Mouse (Mus musculus) limb, embryonic 11.5 days (tissue): ENCODE results near the gene Ipo7. TPM values are rescaled to one million over a fixed set of nuclear protein-coding genes. Genes with fewer than 3 reads are reported as not detected.

Experiments
- ATAC-seq: fragments of 200-750 bp; cut with Nextera tagmentation; 2 replicates; pipeline ENCODE4 v1.8.0; 2017; ENCODE audit warnings: low read depth; ENCODE audit not compliant: insufficient number of reproducible peaks, low FRiP score, low TSS enrichment
- DNase-seq: peaks from one replicate; pipeline ENCODE4 v3.0.0-alpha.2; 2015; ENCODE audit warnings: low spot score
- H3K27ac ChIP-seq: fragments of 300-500 bp; sonication (generic); replicated peaks from 2 replicates; pipeline ENCODE4 v1.5.1; 2014; ENCODE audit warnings: low read depth, mild to moderate bottlenecking, low read length
- H3K27me3 ChIP-seq: fragments of 300-500 bp; sonication (generic); 2 replicates; pipeline ENCODE4 v1.6.1; 2014; ENCODE audit warnings: mild to moderate bottlenecking, low read length, mixed read lengths; ENCODE audit not compliant: control insufficient read depth, insufficient read depth
- H3K36me3 ChIP-seq: fragments of 300-500 bp; sonication (generic); 2 replicates; pipeline ENCODE4 v1.6.1; 2014; ENCODE audit warnings: mild to moderate bottlenecking, low read length, moderate library complexity, mixed read lengths; ENCODE audit not compliant: control insufficient read depth, insufficient read depth
- H3K4me1 ChIP-seq: fragments of 300-500 bp; sonication (generic); 2 replicates; pipeline ENCODE4 v1.6.1; 2014; ENCODE audit warnings: low read length, mixed read lengths; ENCODE audit not compliant: control insufficient read depth, insufficient read depth
- H3K4me2 ChIP-seq: fragments of 300-500 bp; sonication (generic); 2 replicates; pipeline ENCODE4 v1.6.1; 2014; ENCODE audit warnings: low read depth, mild to moderate bottlenecking, moderate library complexity; ENCODE audit not compliant: severe bottlenecking
- H3K4me3 ChIP-seq: fragments of 300-500 bp; sonication (generic); 2 replicates; pipeline ENCODE4 v1.5.1; 2014; ENCODE audit warnings: low read depth, low read length
- H3K9ac ChIP-seq: fragments of 300-500 bp; sonication (generic); 2 replicates; pipeline ENCODE4 v1.6.1; 2014; ENCODE audit warnings: mild to moderate bottlenecking, low read length
- H3K9me3 ChIP-seq: fragments of 300-500 bp; sonication (generic); 2 replicates; pipeline ENCODE4 v1.6.1; 2016; ENCODE audit warnings: low read length; ENCODE audit not compliant: control insufficient read depth
- WGBS: fragments of 180-500 bp; shearing (Covaris S2); extraction: QIAGEN DNeasy Blood & Tissue Kit; methylation state at CpG from one replicate; pipeline ENCODE4 v1.1.7; 2014; 5-methylcytosine and 5-hydroxymethylcytosine counted together
- polyA plus RNA-seq: library from polyadenylated mRNA; unstranded; fragments of >200 nt; fragmentation: Nextera tagmentation; extraction: Ambion mirVana; gene quantifications from 2 replicates; pipeline ENCODE4 v1.2.1, GENCODE M21; 2014

The Ipo7 gene
- polyA plus RNA-seq, 1 experiment from 2014 or later: 19.8 TPM

GRCm38 (mm10) chr7:110008513-110008912, 9.6 kb upstream of the Ipo7 start:
- DNase-seq (no peak), ATAC-seq (no peak)
- Histone ChIP-seq H3K9me3 (no peaks in the 10 kb centered on the region), H3K4me3 (no peak overlapping the region), H3K36me3 (no peaks in the 10 kb centered on the region), H3K27me3 (no peaks in the 10 kb centered on the region), H3K9ac (no peak overlapping the region), H3K27ac (no peak overlapping the region), H3K4me2 (no peak overlapping the region), H3K4me1 (no peaks in the 10 kb centered on the region)
- WGBS: 94% methylated on average over 1 of the region's 1 CpGs

GRCm38 (mm10) chr7:110009084-110009483, 9.0 kb upstream of the Ipo7 start:
- WGBS: 92% methylated on average over 6 of the region's 6 CpGs
- no peak overlapping the region for H3K9ac ChIP-seq
- H3K4me1 ChIP-seq: no peaks in the 10 kb centered on the region
- DNase-seq (no peak), ATAC-seq (no peak)
- H3K27ac ChIP-seq: no peak overlapping the region
- no peaks in the 10 kb centered on the region for H3K27me3 ChIP-seq
- no peak overlapping the region for H3K4me2 ChIP-seq
- no peaks in the 10 kb centered on the region for H3K9me3 ChIP-seq
- H3K4me3 ChIP-seq: no peak overlapping the region
- no peaks in the 10 kb centered on the region for H3K36me3 ChIP-seq

GRCm38 (mm10) chr7:110011417-110011816, 6.7 kb upstream of the Ipo7 start:
- DNase-seq (no peak), ATAC-seq (no peak)
- H3K27ac ChIP-seq: no peak overlapping the region
- H3K36me3 ChIP-seq: no peaks in the 10 kb centered on the region
- no peaks in the 10 kb centered on the region for H3K4me1 ChIP-seq
- no peaks in the 10 kb centered on the region for H3K27me3 ChIP-seq
- no peaks in the 10 kb centered on the region for H3K9me3 ChIP-seq
- H3K4me2 ChIP-seq: no peak overlapping the region
- no peak overlapping the region for H3K4me3 ChIP-seq
- H3K9ac ChIP-seq: no peak overlapping the region
- WGBS: 52% methylated on average over 1 of the region's 1 CpGs

GRCm38 (mm10) chr7:110014272-110014671, 3.8 kb upstream of the Ipo7 start:
- Histone ChIP-seq H3K36me3 (no peaks in the 10 kb centered on the region), H3K4me3 (no peak overlapping the region), H3K9me3 (no peaks in the 10 kb centered on the region), H3K4me2 (no peak overlapping the region), H3K4me1 (0 out of 2 replicates have a peak, but pooled peaks cover 3% of the 10 kb centered on the region), H3K9ac (no peak overlapping the region), H3K27ac (no peak overlapping the region), H3K27me3 (no peaks in the 10 kb centered on the region)
- WGBS: 84% methylated on average over 5 of the region's 5 CpGs
- no peak for DNase-seq
- ATAC-seq: no peak

- WGBS: under 1% methylated on average over 41 of the region's 42 CpGs
- DNase-seq: no peak
- peak overlapping the region; percentile 79 for H3K4me2 ChIP-seq
- peak overlapping the region; percentile 98 for H3K9ac ChIP-seq
- H3K4me1 ChIP-seq: 0 out of 2 replicates have a peak, but pooled peaks cover 3% of the 10 kb centered on the region
- no peaks in the 10 kb centered on the region for H3K36me3 ChIP-seq
- peak overlapping the region; percentile 99 for H3K4me3 ChIP-seq
- H3K27ac ChIP-seq: peak overlapping the region; percentile 85
- peak; percentile 70 for ATAC-seq
- no peaks in the 10 kb centered on the region for H3K9me3 ChIP-seq
- H3K27me3 ChIP-seq: no peaks in the 10 kb centered on the region
Measured at GRCm38 (mm10) chr7:110018631-110019482, 783 bp downstream of the Ipo7 start.

- ATAC-seq: no peak
- no peaks in the 10 kb centered on the region for H3K36me3 ChIP-seq
- H3K27ac ChIP-seq: no peak overlapping the region
- 83% methylated on average over 1 of the region's 1 CpGs for WGBS
- H3K4me3 ChIP-seq: no peak overlapping the region
- H3K9ac ChIP-seq: no peak overlapping the region
- no peak overlapping the region for H3K4me2 ChIP-seq
- no peak for DNase-seq
- H3K27me3 ChIP-seq: no peaks in the 10 kb centered on the region
- 0 out of 2 replicates have a peak, but pooled peaks cover 3% of the 10 kb centered on the region for H3K4me1 ChIP-seq
- 0 out of 2 replicates have a peak, but pooled peaks cover 2% of the 10 kb centered on the region for H3K9me3 ChIP-seq
Measured at GRCm38 (mm10) chr7:110023553-110023952, 5.5 kb downstream of the Ipo7 start.

- no peak for DNase-seq
- no peak overlapping the region for H3K27ac ChIP-seq
- peaks cover 4% of the 10 kb centered on the region; the same call in 1 of the 2 replicates for H3K36me3 ChIP-seq
- H3K4me1 ChIP-seq: no peaks in the 10 kb centered on the region
- WGBS: 80% methylated on average over 2 of the region's 2 CpGs
- H3K9me3 ChIP-seq: 0 out of 2 replicates have a peak, but pooled peaks cover 2% of the 10 kb centered on the region
- H3K9ac ChIP-seq: no peak overlapping the region
- no peaks in the 10 kb centered on the region for H3K27me3 ChIP-seq
- H3K4me3 ChIP-seq: no peak overlapping the region
- no peak overlapping the region for H3K4me2 ChIP-seq
- no peak for ATAC-seq
Measured at GRCm38 (mm10) chr7:110026594-110026993, 8.5 kb downstream of the Ipo7 start.

GRCm38 (mm10) chr7:110028826-110029225, 10.8 kb downstream of the Ipo7 start:
- no peak overlapping the region for H3K27ac ChIP-seq
- H3K9me3 ChIP-seq: 0 out of 2 replicates have a peak, but pooled peaks cover 2% of the 10 kb centered on the region
- H3K4me2 ChIP-seq: no peak overlapping the region
- no peak for ATAC-seq
- 76% methylated on average over 1 of the region's 1 CpGs for WGBS
- no peaks in the 10 kb centered on the region for H3K4me1 ChIP-seq
- no peak for DNase-seq
- H3K4me3 ChIP-seq: no peak overlapping the region
- H3K36me3 ChIP-seq: peaks cover 10% of the 10 kb centered on the region
- no peaks in the 10 kb centered on the region for H3K27me3 ChIP-seq
- no peak overlapping the region for H3K9ac ChIP-seq
